Mouse (Mus musculus) adrenal gland (tissue): Measurements from ENCODE around the gene Rasa3.

Experiments
- intact Hi-C: fragments of 180-260 bp; cut with DNase I; formaldehyde crosslinking; loops from one replicate; pipeline ENCODE4 v1.15.1; 2025

Rasa3 gene

GRCm38 (mm10) chr8:13577869-13578268, 99.5 kb downstream of the Rasa3 start:
- intact Hi-C loops: no loop called here

GRCm38 (mm10) chr8:13571999-13572398, 105.4 kb downstream of the Rasa3 start:
- intact Hi-C loops: no loop called here

GRCm38 (mm10) chr8:13562118-13562517, 115.3 kb downstream of the Rasa3 start, which contains the start of gene 1700029H14Rik:
Gene 1700029H14Rik (minus strand): TSS chr8:13562461.
- intact Hi-C loops: no loop called here

- intact Hi-C loops: no loop called here
These were observed 119.9 kb downstream of the Rasa3 start for GRCm38 (mm10) chr8:13557526-13557925.

- intact Hi-C loops: loop anchor here (1.0 to 5.0 kb wide), 4 partner anchors 126 to 204 kb away; partner anchors contain the start of gene Rasa3
These were observed 125.9 kb downstream of the Rasa3 start for GRCm38 (mm10) chr8:13551574-13551830.

GRCm38 (mm10) chr8:13550718-13551573, 126.5 kb downstream of the Rasa3 start:
- intact Hi-C loops: loop anchor here (1.0 to 5.0 kb wide), 4 partner anchors 126 to 204 kb away; partner anchors contain the start of gene Rasa3

- intact Hi-C loops: loop anchor here (2.0 kb wide), 1 partner anchor 94 kb away; no protein-coding TSS in a partner anchor
These were observed 128.6 kb downstream of the Rasa3 start for GRCm38 (mm10) chr8:13548831-13549230.

GRCm38 (mm10) chr8:13548235-13548634, 129.2 kb downstream of the Rasa3 start:
- intact Hi-C loops: loop anchor here (2.0 kb wide), 1 partner anchor 93 kb away; no protein-coding TSS in a partner anchor

- intact Hi-C loops: no loop called here
These were observed 131.0 kb downstream of the Rasa3 start for GRCm38 (mm10) chr8:13546421-13546820.

- intact Hi-C loops: loop anchor here (5.0 kb wide), 1 partner anchor 39 kb away; no protein-coding TSS in a partner anchor
These were observed 135.9 kb downstream of the Rasa3 start for GRCm38 (mm10) chr8:13541526-13541925.

- intact Hi-C loops: loop anchor here (5.0 kb wide), 1 partner anchor 38 kb away; no protein-coding TSS in a partner anchor
These were observed 137.3 kb downstream of the Rasa3 start for GRCm38 (mm10) chr8:13540122-13540521.

GRCm38 (mm10) chr8:13538821-13539220, 138.6 kb downstream of the Rasa3 start:
- intact Hi-C loops: no loop called here

GRCm38 (mm10) chr8:13537102-13537501, 140.3 kb downstream of the Rasa3 start:
- intact Hi-C loops: no loop called here

- intact Hi-C loops: no loop called here
These were observed 144.3 kb downstream of the Rasa3 start for GRCm38 (mm10) chr8:13533123-13533522.

GRCm38 (mm10) chr8:13531602-13532171, 145.7 kb downstream of the Rasa3 start:
- intact Hi-C loops: no loop called here

- intact Hi-C loops: no loop called here
These were observed 146.5 kb downstream of the Rasa3 start for GRCm38 (mm10) chr8:13530941-13531340.

- intact Hi-C loops: no loop called here
These were observed 147.0 kb downstream of the Rasa3 start for GRCm38 (mm10) chr8:13530401-13530800.

GRCm38 (mm10) chr8:13529891-13530316, 147.5 kb downstream of the Rasa3 start:
- intact Hi-C loops: no loop called here

- intact Hi-C loops: no loop called here
These were observed 148.2 kb downstream of the Rasa3 start for GRCm38 (mm10) chr8:13529011-13529840.

- intact Hi-C loops: no loop called here
These were observed 156.0 kb downstream of the Rasa3 start for GRCm38 (mm10) chr8:13521392-13521791.

GRCm38 (mm10) chr8:13520349-13520748, 157.1 kb downstream of the Rasa3 start:
- intact Hi-C loops: no loop called here
